Mouse (Mus musculus) G1E (cell line): ENCODE measurements around the gene Rin1.

Source experiments
- CTCF ChIP-seq: IDR thresholded peaks from 2 replicates; pipeline ENCODE4 v1.5.1; 2012; ENCODE audit warnings: low read depth, low read length, inconsistent platforms, mixed read lengths
- GATA2 ChIP-seq: IDR thresholded peaks from 2 replicates; pipeline ENCODE4 v1.6.1; 2012; ENCODE audit warnings: low read depth, low read length, inconsistent platforms, borderline replicate concordance
- POLR2AphosphoS5 ChIP-seq: IDR thresholded peaks from 2 replicates; pipeline ENCODE4 v1.6.1; 2012; ENCODE audit warnings: low read depth, low read length, inconsistent platforms; ENCODE audit not compliant: insufficient replicate concordance
- TAL1 ChIP-seq: conservative IDR thresholded peaks from 2 replicates; pipeline ENCODE4 v1.6.1; 2012; ENCODE audit warnings: low read depth, low read length, inconsistent platforms, mixed read lengths

GRCm38 (mm10) chr19:5097521-5098362 lies 47.5 kb downstream of the Rin1 start:
- TF ChIP-seq TAL1 (no peak), GATA2 (no peak), CTCF (no peak), POLR2AphosphoS5 (no peak)
